Mouse (Mus musculus) urinary bladder, postnatal 25 days (tissue): Measurements from ENCODE around the gene Grk2.
A peak's percentile ranks its signal among the peaks of the same experiment; 100 is the strongest.
"Not testable (repeated sequence)": the region's sequence is repeated elsewhere in the genome, so short reads cannot be mapped to it uniquely, and the experiment has no call there.

Experiments used
- DNase-seq: peaks from one replicate; pipeline ENCODE4 v3.0.0; 2022; ENCODE audit warnings: low spot score

The Grk2 gene

GRCm38 (mm10) chr19:4268566-4269361, 37.3 kb downstream of the Grk2 start, which contains the start of gene Ssh3:
TSS of gene Ssh3 (minus strand) at chr19:4269180.
- DNase-seq = peak; percentile 73

- DNase-seq = no peak
These were observed 40.1 kb downstream of the Grk2 start for GRCm38 (mm10) chr19:4265956-4266355.

- DNase-seq = no peak
These were observed 41.7 kb downstream of the Grk2 start for GRCm38 (mm10) chr19:4264171-4264780.

- no peak for DNase-seq
These were observed 42.3 kb downstream of the Grk2 start for GRCm38 (mm10) chr19:4263702-4264101.

- DNase-seq = no peak
These were observed 43.3 kb downstream of the Grk2 start for GRCm38 (mm10) chr19:4262756-4263155.

GRCm38 (mm10) chr19:4261038-4261698, 44.9 kb downstream of the Grk2 start:
- DNase-seq = no peak

- DNase-seq = no peak
These were observed 48.1 kb downstream of the Grk2 start for GRCm38 (mm10) chr19:4257897-4258252.

- DNase-seq = peak; percentile 86
These were observed 48.7 kb downstream of the Grk2 start for GRCm38 (mm10) chr19:4257216-4257896.

GRCm38 (mm10) chr19:4255583-4256162, 50.3 kb downstream of the Grk2 start:
- no peak for DNase-seq

GRCm38 (mm10) chr19:4254230-4254629, 51.8 kb downstream of the Grk2 start:
- no peak for DNase-seq

GRCm38 (mm10) chr19:4248683-4249082, 57.3 kb downstream of the Grk2 start:
- DNase-seq = not testable (repeated sequence)

- no peak for DNase-seq
These were observed 59.0 kb downstream of the Grk2 start for GRCm38 (mm10) chr19:4247010-4247409.

- no peak for DNase-seq
These were observed 61.2 kb downstream of the Grk2 start for GRCm38 (mm10) chr19:4244775-4245174.

- DNase-seq = no peak
These were observed 63.6 kb downstream of the Grk2 start for GRCm38 (mm10) chr19:4242416-4242815.

- DNase-seq = no peak
These were observed 65.8 kb downstream of the Grk2 start for GRCm38 (mm10) chr19:4240247-4240668.
